Mouse (Mus musculus) c-Kit-positive CD71-positive TER-119-negative erythroid progenitor cells, embryonic 14.5 days (primary cell): ENCODE data around the gene Nol4l.

Source experiments
- DNase-seq: peaks from one replicate; pipeline ENCODE4 v3.0.0-alpha.2; 2013; ENCODE audit warnings: low read depth

The Nol4l gene

DNA sequence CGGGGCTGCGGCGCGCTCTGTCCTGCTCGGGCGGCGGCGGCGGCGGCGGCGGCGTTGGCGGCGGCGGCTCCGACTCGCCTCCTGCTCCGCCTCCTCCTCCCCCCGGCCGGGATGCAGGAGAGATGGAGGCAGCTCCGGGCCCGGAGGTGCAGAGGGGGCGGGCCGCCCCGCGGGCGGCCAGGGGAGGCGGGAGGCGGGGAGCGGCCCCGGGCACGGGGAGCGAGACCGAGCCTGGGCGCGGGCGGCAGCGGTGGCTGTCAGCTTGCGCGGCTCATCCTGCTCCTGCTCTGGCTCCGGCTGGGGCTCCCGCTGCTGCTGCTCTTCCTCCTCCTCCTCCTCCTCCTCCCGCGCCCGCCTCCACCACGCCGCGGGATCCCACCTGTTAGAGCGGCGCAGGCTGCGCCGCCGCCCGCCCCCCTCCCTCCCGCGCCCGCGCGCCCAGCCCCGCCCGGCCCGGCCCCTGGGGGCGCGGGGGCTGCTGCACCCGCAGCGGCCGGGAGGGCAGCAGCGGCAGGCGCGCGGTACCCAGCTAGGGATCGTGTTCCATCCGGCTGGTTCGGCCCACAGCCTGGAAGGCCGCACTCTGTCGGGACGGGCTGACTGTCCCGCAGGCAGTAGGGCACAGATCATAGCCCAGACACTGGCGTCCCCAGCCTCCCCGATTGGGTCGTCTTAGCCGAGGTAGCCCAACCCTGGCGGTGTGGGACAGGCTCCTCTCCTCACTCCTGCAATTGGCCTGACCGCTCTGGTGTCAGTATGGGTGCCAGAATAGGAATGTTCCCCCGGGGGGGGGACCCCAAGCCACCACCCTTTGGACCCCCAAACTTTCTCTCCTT, at the start of gene Nol4l:
Gene Nol4l (minus strand): TSS at position 41 of the 836 bp plus-strand sequence.
- DNase-seq = no peak

DNA sequence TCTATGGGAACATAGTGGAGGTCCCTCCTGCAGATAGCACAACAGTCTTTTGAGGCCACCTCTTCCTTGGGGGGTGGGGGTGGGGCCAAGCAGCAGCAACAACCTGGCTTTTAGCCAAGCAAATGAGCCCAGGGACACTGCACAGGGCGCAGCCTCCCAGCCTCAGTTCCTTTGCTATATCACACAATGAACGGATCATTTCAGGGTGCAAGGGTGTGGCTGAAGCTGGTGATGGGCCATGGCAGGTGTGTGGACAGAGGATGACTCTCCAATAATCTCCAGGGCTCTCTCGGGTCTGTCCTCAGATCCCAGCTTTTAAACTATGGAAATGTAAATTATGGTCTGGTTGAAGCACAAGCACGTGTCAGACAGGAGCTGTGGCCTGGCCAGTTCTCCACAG, 47.4 kb upstream of the Nol4l start:
- DNase-seq = peak; percentile 44

DNA sequence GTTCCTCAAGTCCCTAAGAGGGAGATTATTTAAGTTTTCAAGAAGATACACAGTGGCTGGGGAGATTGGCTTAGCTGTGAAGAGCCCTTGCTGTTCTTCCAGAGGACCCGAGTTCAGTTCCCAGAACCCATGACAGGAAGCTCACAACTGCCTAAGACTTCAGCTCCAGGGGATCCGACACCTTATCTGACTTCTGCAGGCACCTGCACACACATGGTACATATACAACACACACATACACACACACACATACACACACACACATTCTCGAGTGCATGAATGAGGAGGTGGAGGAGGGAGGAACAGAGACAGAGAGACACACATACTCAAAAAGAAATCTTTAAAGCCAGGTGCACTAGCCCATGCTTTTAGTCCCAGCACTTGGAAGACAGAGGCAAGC, 46.4 kb upstream of the Nol4l start:
- DNase-seq = peak; percentile 61

- no peak for DNase-seq
These were observed 45.8 kb upstream of the Nol4l start for GRCm38 (mm10) chr2:153575554-153575953.

GRCm38 (mm10) chr2:153573101-153573500, 43.3 kb upstream of the Nol4l start:
- no peak for DNase-seq

DNA sequence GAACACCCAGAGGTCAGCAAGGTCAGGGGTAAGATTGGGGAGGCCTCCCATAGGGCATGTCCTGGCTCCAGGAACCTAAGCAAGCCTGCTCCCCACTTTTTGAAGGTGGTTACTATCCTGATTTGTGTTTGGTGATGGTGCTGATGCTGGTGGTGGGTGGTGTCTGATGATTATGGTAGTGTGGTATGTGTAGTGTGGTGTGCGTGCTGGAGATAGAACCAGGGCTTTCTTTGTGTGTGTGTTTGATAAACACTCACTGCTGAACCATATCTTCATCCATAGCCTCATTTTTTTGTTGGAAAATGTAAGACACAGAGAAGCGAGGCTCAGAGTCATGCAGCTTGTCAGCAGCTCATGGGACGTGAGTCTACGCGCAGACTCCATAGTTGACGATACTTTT, 38.8 kb upstream of the Nol4l start:
- DNase-seq = peak; percentile 66

- DNase-seq = no peak
These were observed 38.2 kb upstream of the Nol4l start for GRCm38 (mm10) chr2:153568013-153568412.

DNA sequence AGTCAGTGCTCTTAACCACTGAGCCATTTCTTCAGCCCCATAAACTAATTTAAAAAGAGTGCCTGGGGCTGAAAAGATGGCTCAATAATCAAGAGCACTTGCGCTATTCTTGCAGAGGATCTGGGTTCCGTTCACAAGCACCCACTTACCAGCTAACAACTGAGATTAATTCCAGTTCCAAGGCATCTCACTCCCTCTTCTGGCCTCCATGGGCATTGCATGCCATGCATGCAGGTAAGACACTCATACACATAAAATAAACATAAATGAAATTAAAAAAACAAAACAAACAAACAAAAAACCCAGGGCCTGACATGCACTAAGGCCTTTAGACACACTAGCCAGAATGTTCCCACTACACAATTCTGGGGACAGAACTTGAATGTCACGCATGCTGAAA, 34.6 kb upstream of the Nol4l start:
- no peak for DNase-seq

- DNase-seq = no peak
These were observed 31.8 kb upstream of the Nol4l start for GRCm38 (mm10) chr2:153561564-153561963.

GRCm38 (mm10) chr2:153560664-153561541, 31.1 kb upstream of the Nol4l start:
- DNase-seq = no peak

- no peak for DNase-seq
These were observed 29.9 kb upstream of the Nol4l start for GRCm38 (mm10) chr2:153559613-153560152.

DNA sequence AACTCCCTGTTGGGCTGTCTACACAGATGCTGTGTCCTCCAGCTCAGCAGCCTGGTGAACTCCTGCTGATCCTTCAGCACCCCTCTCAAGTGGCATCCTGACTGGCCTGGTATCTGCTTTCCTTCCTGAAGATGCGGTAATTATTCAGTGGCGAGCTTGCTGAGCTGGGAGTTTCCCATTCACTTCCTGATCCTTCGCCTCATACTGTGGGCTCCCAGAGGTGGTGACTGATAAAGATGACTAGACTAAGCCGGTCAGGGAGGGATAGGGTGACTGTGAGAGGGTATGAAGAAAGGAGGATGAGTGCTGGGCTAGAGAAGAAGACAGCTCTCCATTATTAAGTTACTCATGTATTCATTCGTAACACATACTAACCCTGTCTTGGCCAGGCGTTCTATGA, 28.7 kb upstream of the Nol4l start:
- DNase-seq = no peak

DNA sequence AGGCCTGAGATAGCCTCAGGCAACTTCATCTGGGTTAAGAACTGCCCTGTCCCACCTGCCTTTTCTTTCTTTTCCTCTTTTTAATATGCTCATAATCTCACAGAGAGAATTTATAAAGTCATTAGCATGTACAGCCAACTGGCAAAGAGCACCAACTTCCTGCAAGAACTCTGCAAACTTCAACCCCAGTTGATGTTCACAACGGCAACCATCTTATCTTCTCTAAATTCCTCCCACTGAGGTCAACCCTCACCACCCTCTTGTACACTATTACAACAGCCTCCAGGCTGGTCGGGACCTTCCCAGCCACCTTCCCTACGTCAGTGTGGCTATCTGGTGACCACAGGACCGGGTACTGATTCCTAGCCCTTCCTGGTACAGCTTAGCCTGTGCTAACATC, 27.5 kb upstream of the Nol4l start:
- DNase-seq = no peak

DNA sequence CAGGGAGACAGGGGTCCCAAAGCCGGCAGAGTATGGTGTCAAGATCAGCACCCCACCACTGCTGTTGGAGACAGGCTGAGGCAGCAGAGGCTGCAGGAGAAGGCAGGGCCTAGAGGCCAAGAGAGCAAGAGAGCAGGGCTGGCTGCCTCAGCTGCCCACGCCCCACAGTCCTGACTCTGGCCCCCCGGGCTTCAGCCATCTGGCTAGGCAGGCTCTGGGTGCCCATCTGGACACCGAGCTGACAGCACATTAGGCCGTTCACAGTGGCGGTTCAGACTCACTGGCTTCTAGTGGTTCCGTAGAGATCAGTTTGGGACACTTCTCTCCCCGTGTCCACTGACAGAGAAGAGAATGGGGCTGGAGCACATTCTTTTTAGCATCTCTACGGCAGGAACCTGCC, 26.4 kb upstream of the Nol4l start:
- DNase-seq = no peak

- DNase-seq = no peak
These were observed 24.8 kb upstream of the Nol4l start for GRCm38 (mm10) chr2:153554543-153554942.

DNA sequence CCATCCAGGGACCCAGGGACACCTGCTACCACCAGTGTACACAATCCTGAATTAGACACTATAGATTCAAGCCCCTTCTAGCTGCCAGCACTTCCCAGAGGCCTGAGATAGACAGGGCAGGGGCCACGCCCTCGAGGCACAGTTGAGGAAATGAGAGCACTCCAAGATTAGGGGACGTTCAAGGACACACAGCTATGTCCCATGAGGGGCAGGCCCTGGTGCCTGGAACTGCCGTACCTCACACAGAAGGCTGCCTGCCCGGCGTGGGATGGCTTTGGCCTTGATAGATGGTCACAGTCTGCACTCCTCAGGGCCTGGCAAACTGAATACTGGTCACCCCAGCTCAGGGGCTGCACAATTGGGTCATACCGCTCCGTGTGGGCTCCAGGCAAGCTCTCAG, 19.7 kb upstream of the Nol4l start:
- DNase-seq = no peak

DNA sequence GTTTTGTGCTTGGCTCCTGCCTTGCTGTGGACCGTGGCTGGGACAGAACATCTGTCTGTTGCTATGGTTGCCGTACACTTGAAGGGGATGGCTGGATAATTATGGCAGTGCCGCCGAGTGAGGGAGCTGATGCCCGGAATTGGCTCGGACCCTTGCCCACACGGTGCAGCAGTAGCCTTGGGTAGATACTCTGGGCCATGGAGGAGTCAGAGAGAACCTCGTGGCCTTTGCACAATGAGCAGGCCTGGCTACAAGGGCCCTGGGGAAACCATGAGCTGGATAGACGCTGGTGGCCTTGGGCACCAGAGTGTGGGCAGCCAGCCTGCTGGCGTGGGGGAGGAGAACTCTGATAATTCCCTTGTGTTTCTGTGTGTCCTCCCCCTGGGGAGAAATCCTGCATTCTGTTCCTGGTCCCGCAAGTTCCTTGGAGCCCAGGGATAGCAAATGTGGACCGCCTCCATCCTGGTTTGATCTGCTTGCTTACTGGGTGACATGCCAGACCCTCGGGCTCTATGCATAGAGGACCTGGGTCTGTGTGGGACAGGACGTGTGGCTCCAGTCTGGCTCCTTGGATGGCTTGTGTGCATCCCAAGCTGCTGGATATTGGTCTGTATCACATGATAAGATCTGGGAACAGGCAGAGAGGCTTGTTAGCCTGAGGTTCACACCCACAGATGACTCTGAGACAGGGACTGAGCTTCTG, 18.6 kb upstream of the Nol4l start:
- DNase-seq = no peak

DNA sequence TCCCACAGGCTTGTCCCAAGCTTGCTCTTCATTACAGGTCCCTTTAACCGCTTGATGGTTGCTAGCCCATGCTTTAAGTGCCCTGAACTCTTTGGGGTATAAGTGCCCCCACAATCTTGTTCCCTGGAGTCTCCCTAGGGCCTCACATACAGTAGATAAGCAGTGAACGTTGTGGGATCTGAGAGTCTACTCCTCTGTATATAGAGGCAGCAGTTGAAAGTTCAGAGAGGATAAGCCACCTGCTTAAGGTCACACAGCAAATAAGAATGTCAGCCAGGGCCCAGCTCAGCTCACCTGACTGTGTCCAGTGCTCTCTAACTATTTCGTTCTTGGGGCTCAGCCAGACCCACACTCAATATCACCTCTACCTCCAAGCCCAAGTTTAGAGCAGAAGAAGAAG, 17.9 kb upstream of the Nol4l start:
- no peak for DNase-seq

- no peak for DNase-seq
These were observed 17.2 kb upstream of the Nol4l start for GRCm38 (mm10) chr2:153546972-153547371.

DNA sequence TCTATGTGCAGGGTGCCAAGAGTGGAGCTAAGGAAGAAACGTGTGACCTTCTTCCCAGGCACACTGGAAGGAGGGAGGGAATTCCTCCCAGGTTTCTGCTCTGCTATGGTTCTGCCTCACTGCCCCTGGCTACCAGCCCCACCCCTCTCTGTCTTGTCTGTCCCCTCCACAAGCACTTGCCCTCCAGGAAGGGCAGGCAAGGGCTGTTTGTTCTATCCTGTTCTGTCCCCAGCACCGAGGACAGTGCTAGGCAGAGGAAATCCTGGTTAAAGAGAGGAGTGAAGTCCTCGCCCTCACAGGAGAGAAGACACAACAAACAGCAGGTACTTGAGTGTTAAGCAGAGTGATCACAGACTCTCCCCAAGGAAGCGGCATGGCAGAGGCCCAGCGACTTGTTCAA, 16.7 kb upstream of the Nol4l start:
- no peak for DNase-seq

- no peak for DNase-seq
These were observed 15.0 kb upstream of the Nol4l start for GRCm38 (mm10) chr2:153544771-153545170.
